Mouse (Mus musculus): ENCODE measurements around the gene Tkfc. TPM values are rescaled to one million over a fixed set of nuclear protein-coding genes. Genes with fewer than 3 reads are reported as not detected.
A peak's percentile ranks its signal among the peaks of the same experiment; 100 is the strongest.
"Not testable (repeated sequence)": the region's sequence is repeated elsewhere in the genome, so short reads cannot be mapped to it uniquely, and the experiment has no call there.

The Tkfc gene
- total RNA-seq, 2 experiments from 2014 or later: 3.2 to 4.6 TPM

DNA sequence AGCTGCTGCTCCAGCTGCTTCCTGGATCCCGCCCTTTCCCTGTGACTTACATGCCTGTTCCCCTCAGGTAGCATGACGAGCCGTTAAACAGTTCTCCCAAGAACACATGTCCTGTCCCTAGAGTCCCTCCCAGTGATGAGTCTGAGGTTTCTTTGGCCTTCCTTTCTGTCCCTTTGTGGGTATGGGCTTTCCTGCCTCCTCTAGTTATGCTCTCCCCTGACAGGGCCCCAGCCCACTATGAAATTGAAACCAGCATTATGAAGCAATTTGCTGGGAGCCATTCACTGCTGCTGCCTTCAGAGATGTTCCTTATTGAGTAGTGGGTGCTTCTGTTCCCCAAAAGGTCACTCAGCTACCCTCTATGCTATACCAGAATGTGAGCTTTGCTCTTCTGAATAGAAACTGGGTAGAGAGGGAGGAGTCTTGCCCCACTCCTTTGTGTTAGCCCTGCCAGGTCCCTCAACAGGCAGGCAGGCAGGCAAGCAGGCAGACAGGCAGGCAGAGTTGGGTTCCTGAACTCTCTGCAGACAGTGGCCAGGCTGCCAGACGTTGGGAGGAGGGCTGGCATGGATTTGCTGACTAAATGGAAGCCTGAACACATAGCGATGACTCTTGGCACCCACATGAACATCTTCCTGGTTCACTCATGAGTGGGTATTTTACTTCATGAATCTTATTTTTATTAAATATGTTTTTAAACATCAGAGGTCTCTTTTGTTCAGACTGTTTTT lies 16.2 kb downstream of the Tkfc start:
- DNase-seq (ENCODE audit: low spot score): no peak

DNA sequence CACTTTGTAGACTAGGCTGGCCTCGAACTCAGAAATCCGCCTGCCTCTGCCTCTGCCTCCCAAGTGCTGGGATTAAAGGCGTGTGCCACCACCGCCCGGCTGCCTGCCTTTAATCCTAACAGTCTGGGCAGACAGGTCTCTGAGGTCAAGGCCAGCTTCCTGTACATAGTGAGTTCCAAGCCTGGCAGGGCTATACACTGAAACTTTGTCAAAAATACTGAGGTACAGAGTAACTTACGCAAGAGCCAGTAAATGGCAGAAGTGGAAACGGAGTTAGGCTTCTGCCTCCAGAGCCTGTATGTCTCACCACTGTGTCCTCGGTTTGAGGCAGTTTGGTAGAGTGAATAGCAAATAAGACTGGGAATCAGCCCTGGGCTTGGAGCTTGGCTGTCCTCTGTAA lies 18.2 kb downstream of the Tkfc start:
- DNase-seq (ENCODE audit: low spot score): no peak

DNA sequence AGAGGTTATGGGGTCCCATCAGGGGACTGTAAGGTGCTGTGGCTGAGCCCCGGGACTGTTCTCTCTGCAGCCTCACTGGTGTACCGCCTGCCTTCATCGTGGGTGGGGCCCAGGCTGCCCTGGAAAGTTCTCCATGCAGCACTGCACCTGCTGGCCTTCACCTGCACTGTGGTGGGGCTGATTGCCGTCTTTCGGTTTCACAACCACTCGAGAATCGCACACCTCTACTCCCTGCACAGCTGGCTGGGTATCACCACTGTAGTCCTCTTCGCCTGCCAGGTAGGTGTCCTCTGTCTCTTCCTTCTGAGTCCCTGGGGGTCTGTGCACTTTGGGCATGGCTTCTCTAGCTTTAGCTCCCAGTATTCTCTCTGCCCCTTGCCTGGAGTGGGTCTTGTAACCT lies 20.3 kb downstream of the Tkfc start:
- no peak for DNase-seq (ENCODE audit: low spot score)

DNA sequence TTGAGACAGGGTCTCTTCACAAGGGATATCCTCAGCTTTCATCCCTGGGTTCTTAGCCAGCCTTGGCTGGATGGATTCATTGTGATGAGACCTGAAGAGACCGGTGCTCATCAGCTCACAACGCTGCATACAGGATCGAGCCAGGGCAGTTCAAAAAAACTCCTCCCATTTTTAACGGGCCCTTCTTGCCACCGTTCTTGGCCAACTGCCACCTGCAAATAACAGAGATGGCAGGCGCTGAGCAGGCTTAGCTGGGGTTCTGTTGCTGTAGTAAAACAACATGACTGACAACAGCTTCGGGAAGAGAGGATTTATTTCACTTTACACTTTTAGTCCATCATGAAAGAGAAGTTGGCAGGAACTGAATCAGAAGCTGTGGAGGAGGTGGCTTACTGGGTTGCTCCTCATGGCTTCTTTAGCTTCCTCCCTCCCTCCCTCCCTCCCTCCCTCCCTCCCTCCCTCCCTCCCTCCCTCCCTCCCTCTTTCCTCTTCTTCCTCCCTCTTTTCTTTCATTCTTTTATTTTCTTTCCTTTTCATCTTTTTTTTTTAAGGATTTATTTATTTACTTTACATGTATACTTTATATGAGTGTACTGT lies 21.8 kb downstream of the Tkfc start:
- no peak for DNase-seq (ENCODE audit: low spot score)

DNA sequence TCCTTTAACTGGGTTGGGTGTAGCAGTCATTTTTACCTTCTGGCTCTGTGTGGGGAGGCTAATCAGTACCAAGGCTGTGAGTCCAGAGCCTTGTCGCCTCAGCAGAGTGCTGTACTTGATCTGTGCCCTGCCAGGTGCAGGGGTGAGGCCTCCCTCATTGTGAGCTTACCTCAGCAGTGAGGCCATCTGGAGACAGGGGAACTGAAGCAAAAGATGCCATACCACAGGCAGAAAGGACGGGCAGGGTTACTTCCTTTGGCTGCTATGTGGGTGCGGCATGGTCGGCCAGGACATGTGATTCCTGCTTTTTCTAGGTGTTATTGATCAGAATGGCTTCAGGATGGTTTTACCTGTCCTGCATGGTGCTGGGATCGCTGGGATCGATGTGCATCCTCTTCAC lies 23.5 kb downstream of the Tkfc start:
- no peak for DNase-seq (ENCODE audit: low spot score)

DNA sequence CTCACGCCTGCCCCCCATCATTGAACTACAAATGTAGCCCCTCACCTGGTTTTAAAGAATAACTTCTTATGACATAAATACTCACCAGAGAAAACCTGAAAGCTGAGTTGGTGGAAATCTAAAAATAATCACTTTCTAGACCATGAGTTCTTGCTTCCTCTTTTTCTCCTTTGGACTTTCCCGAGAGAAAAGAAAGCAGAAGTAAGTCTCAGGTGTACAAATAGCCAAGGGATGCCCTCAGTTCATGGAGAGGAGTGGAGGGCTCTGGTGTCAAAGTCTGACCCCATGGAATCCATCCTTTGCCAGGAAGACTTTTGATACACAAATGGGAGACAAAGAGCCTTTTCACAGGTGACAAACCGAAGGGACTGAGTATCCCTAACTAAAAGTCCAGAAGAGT lies 24.7 kb downstream of the Tkfc start:
- no peak for DNase-seq (ENCODE audit: low spot score)

DNA sequence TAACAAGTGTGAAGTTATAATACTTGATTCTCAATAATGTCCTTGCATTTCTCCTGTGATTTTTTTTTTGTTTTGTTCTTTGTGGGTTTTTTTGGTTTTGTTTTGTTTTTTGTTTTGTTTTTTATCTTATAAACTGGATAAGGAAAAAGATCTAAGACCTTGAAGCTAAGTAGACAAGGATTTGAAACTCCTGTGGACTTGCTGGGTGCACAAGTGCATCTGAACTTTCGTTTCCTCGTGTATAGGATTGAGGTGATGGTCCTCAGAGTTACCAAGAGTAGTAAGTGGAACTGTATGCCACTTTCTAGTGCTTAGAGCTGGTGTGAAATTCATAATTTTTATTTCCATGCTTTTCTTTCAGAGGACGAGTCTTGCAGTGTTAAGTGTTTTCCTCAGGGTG lies 25.4 kb downstream of the Tkfc start:
- DNase-seq (ENCODE audit: low spot score): no peak

DNA sequence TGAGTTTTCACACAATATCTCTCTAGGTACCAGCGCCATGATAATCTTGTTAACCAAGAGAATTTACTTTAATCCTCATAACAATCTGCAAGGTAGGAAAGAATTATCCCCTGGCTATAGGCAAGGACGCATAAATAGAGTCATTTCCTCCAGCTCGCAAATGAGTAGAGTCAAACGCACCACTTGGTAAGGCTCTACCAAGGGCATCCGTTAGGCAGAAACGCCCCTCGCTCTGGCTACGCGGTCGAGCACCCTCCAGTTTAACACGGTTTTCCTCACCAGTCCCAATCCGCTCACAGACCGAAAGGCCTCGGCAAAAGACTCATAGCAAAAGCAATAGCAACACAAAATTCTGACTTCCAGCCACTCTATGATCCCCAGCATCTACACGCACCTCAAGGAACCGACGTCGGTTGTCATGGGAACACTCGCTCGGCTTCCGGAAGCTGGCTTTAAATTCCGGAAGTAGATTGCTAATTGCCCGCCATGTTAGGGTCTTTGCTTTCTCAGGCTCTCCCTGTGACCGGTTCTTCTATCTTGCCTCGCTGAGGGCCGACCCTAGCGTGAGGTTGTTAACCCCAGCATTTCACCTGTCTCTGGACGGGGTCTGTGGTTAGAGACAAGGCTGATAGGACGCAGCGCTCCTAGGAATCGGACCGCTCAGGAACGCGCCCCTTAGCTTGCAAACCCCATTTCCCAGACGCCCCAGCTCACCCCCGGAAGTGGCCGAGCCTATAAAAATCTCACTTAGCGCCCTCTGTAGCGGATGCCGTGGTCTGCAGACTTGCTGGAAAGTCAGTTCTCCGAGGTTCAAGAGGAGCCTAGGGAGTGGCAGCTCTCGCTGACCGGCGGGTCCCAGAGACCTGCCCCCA lies 28.5 kb downstream of the Tkfc start, which contains the start of the genes Cyb561a3 and Tmem138:
Gene Cyb561a3 (plus strand): TSS at position 483 of the 872 bp plus-strand sequence.
Gene Tmem138 (minus strand): TSS at position 673 of the 872 bp plus-strand sequence.
- DNase-seq (ENCODE audit: low spot score): peak; percentile 94

DNA sequence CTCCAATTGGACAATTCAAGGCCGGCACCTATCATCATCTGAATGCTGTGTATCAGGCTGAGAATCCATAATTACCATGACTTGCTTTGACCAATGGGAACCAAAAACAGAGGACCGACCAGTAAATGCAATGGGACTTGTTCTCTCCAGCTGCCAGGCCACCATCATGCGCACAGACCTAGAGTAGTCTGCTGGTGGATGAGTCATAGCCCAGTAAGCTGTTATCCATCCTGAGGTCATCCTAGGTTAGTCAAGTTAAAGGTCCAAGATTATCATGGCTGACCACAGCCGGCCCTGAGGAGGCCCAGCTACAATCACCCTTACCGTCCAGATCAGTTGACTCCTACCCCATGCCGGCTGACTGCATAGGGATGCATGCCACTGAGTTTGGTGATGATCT lies 35.8 kb downstream of the Tkfc start:
- no peak for DNase-seq (ENCODE audit: low spot score)

- no peak for DNase-seq (ENCODE audit: low spot score)
Observed at GRCm38 (mm10) chr19:10565217-10565616, 40.2 kb downstream of the Tkfc start.

GRCm38 (mm10) chr19:10564278-10564677 lies 41.2 kb downstream of the Tkfc start:
- no peak for DNase-seq (ENCODE audit: low spot score)

DNA sequence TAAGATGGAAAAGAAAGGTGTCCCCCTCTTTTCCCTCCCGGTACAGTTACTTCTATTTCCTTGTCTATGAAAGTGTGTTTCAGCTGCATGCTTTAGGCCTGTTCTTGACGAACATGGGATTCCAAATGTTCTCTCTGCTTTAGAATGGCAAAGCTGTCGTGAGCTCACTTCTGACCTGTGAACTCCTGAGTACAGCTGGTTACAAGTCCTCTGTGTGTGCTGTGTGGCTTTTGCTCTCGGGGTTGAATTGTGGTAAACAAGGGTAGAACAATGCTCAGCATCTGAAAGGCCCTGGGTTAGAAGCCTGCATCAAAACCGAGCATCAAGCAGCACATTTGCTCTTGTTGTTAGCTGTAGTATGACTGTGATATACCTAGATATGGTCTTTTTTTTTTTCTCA lies 43.1 kb downstream of the Tkfc start:
- DNase-seq (ENCODE audit: low spot score): no peak

DNA sequence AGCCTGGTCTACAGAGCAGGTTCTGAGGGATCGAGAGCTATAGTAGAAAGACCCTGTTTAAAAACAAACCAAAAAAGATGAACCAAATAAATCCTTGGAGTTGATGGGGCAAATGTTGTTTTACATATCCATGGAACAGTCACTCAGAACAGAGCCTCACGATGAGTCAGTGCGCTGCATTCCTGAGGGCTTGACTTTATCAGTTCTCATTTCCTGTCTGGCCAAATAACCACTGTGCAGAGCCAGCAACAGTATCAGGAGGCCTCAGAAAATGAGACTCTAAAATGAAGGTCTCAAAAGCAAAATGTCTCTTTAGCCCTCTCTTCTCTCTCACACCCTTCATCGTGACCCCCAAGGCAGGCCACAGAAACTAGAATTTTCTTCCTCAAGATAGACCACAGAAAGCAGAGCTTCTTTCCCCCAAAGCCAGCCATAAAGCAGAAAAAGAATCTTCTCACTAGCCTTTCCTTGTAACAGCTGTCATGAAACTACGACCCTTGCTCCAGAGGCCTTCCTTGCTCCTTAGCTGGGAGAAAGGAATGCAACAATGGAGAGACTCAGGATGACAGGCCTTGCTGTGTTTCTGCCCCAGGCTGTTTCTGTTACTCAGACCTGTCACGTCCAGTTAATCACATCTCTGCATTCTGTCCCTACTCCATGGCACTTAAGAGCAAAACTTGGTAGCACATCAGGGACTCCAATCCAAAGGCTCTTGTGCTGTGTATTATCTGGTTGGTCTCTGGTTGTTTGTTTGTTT lies 43.7 kb downstream of the Tkfc start:
- no peak for DNase-seq (ENCODE audit: low spot score)

- DNase-seq (ENCODE audit: low spot score): no peak
Observed at GRCm38 (mm10) chr19:10560108-10560507, 45.3 kb downstream of the Tkfc start.

- not testable (repeated sequence) for DNase-seq (ENCODE audit: low spot score)
Observed at GRCm38 (mm10) chr19:10557837-10558375, 47.5 kb downstream of the Tkfc start.

GRCm38 (mm10) chr19:10557430-10557829 lies 48.0 kb downstream of the Tkfc start:
- DNase-seq (ENCODE audit: low spot score): no peak

GRCm38 (mm10) chr19:10557001-10557400 lies 48.5 kb downstream of the Tkfc start:
- no peak for DNase-seq (ENCODE audit: low spot score)

- peak; percentile 80 for DNase-seq (ENCODE audit: low spot score)
Observed at GRCm38 (mm10) chr19:10555624-10556510, 49.6 kb downstream of the Tkfc start, which contains the start of gene Tmem216. Gene Tmem216, minus strand, starts transcription at chr19:10556238.

- no peak for DNase-seq (ENCODE audit: low spot score)
Observed at GRCm38 (mm10) chr19:10539454-10539853, 66.0 kb downstream of the Tkfc start.

All from gastrocnemius, adult 18-20 months (tissue).